Mouse (Mus musculus) left cerebral cortex, postnatal 4 days (tissue): ENCODE data around the gene Vmn1r223. TPM values are rescaled to one million over a fixed set of nuclear protein-coding genes. Genes with fewer than 3 reads are reported as not detected.
"Not testable (repeated sequence)": the region's sequence is repeated elsewhere in the genome, so short reads cannot be mapped to it uniquely, and the experiment has no call there.

ENCODE experiments used
- DNase-seq: peaks from one replicate; pipeline ENCODE4 v3.0.0-alpha.2; 2022
- intact Hi-C: fragments of 180-260 bp; cut with DNase I; formaldehyde crosslinking; loops from one replicate; pipeline ENCODE4 v1.15.1; 2025
- total RNA-seq, 2 experiments: library from RNA; stranded (reverse); gene quantifications; 2 replicates each; pipeline ENCODE4 v1.2.3; 2021

The Vmn1r223 gene
- not detected for total RNA-seq

GRCm38 (mm10) chr13:23246834-23247233 is at the start of gene Vmn1r223:
TSS of gene Vmn1r223 (plus strand) at chr13:23247134.
- intact Hi-C loops, DNase-seq: not testable (repeated sequence)

GRCm38 (mm10) chr13:23203885-23204284 is 43.0 kb upstream of the Vmn1r223 start:
- intact Hi-C loops, DNase-seq: not testable (repeated sequence)

GRCm38 (mm10) chr13:23213827-23214226 is 33.1 kb upstream of the Vmn1r223 start, which contains the start of gene Vmn1r221:
TSS of gene Vmn1r221 (plus strand) at chr13:23214127.
- DNase-seq, intact Hi-C loops: not testable (repeated sequence)

GRCm38 (mm10) chr13:23235847-23236246 is 11.1 kb upstream of the Vmn1r223 start, which contains the start of gene Vmn1r222:
TSS of gene Vmn1r222 (minus strand) at chr13:23235947.
- intact Hi-C loops, DNase-seq: not testable (repeated sequence)

- intact Hi-C loops: no loop called here
- DNase-seq: no peak
Observed at GRCm38 (mm10) chr13:23258546-23259048, 11.7 kb downstream of the Vmn1r223 start.

GRCm38 (mm10) chr13:23268606-23269005 is 21.7 kb downstream of the Vmn1r223 start:
- intact Hi-C loops, DNase-seq: not testable (repeated sequence)

GRCm38 (mm10) chr13:23269127-23269526 is 22.2 kb downstream of the Vmn1r223 start:
- intact Hi-C loops, DNase-seq: not testable (repeated sequence)

GRCm38 (mm10) chr13:23269681-23270080 is 22.7 kb downstream of the Vmn1r223 start:
- no peak for DNase-seq
- intact Hi-C loops: no loop called here

GRCm38 (mm10) chr13:23270321-23271101 is 23.6 kb downstream of the Vmn1r223 start:
- peak; percentile 34 for DNase-seq
- intact Hi-C loops: no loop called here

- no peak for DNase-seq
- intact Hi-C loops: no loop called here
Observed at GRCm38 (mm10) chr13:23279576-23279975, 32.6 kb downstream of the Vmn1r223 start.

- no peak for DNase-seq
- intact Hi-C loops: loop anchor here (10.0 kb wide), 1 partner anchor 1225 kb away; no protein-coding TSS in a partner anchor
Observed at GRCm38 (mm10) chr13:23279992-23280391, 33.1 kb downstream of the Vmn1r223 start.

- intact Hi-C loops: loop anchor here (10.0 kb wide), 1 partner anchor 1231 kb away; no protein-coding TSS in a partner anchor
- DNase-seq: no peak
Observed at GRCm38 (mm10) chr13:23285191-23285920, 38.4 kb downstream of the Vmn1r223 start.

- DNase-seq: no peak
- intact Hi-C loops: loop anchor here (10.0 kb wide), 1 partner anchor 1231 kb away; no protein-coding TSS in a partner anchor
Observed at GRCm38 (mm10) chr13:23285921-23286720, 39.2 kb downstream of the Vmn1r223 start.

- no peak for DNase-seq
- intact Hi-C loops: loop anchor here (10.0 kb wide), 1 partner anchor 1232 kb away; no protein-coding TSS in a partner anchor
Observed at GRCm38 (mm10) chr13:23286721-23287362, 39.9 kb downstream of the Vmn1r223 start.

- no peak for DNase-seq
- intact Hi-C loops: loop anchor here (2.0 kb wide), 1 partner anchor 103 kb away; no protein-coding TSS in a partner anchor
Observed at GRCm38 (mm10) chr13:23297737-23298136, 50.8 kb downstream of the Vmn1r223 start.

- intact Hi-C loops: loop anchor here (2.0 kb wide), 1 partner anchor 102 kb away; no protein-coding TSS in a partner anchor
- DNase-seq: no peak
Observed at GRCm38 (mm10) chr13:23298445-23299232, 51.7 kb downstream of the Vmn1r223 start.

GRCm38 (mm10) chr13:23299276-23299998 is 52.5 kb downstream of the Vmn1r223 start:
- no peak for DNase-seq
- intact Hi-C loops: loop anchor here (2.0 kb wide), 1 partner anchor 101 kb away; no protein-coding TSS in a partner anchor

- intact Hi-C loops: loop anchor here (2.0 to 10.0 kb wide), 2 partner anchors 101 to 205 kb away; no protein-coding TSS in a partner anchor
- DNase-seq: peak; percentile 41
Observed at GRCm38 (mm10) chr13:23299999-23300341, 53.0 kb downstream of the Vmn1r223 start.
